Mouse (Mus musculus): ENCODE measurements around the gene Gm26602. TPM values are rescaled to one million over a fixed set of nuclear protein-coding genes. Genes with fewer than 3 reads are reported as not detected.

Gm26602 gene
- polyA plus RNA-seq, 1 experiment from 2014 or later: 18.3 TPM

DNA sequence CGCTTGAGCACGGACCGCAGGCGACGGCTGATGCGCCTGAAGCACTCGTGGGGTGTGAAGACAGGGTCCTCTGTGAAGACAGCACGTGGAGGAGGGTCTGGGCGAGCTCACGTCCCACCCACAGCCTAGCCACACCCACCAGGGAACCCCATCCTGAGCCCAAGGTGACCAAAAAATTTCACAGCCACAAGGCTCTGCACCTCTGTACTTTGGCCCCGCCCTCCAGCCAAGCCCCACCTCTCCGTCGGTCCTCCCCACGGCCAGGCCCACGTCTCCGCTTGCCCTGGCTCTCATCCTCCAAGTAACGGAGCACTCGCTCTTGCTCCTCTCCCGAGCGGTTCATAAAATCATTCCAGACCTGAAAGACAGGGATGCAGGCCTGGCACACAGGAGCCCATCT lies 1.8 kb downstream of the Gm26602 start:
- no peak overlapping the region for H3K4me3 ChIP-seq (ENCODE audit: low read length)
- no peaks in the 10 kb centered on the region for H3K9me3 ChIP-seq (ENCODE audit: control insufficient read depth, low read length)
- no peak overlapping the region for H3K9ac ChIP-seq (ENCODE audit: low read depth, low read length)
- H3K36me3 ChIP-seq (ENCODE audit: control insufficient read depth, insufficient read depth, low read length): 0 out of 2 replicates have a peak, but pooled peaks cover 7% of the 10 kb centered on the region
- no peak overlapping the region for H3K27ac ChIP-seq (ENCODE audit: low read depth, low read length)
- ATAC-seq: no peak
- WGBS: 71% methylated on average over 20 of the region's 20 CpGs
- peaks cover 33% of the 10 kb centered on the region for H3K4me1 ChIP-seq (ENCODE audit: control insufficient read depth, insufficient read depth, low read depth, low read length)
- H3K27me3 ChIP-seq (replicated peaks; ENCODE audit: control insufficient read depth, insufficient read depth, low read length): no peaks in the 10 kb centered on the region
- no peak overlapping the region for H3K4me2 ChIP-seq (ENCODE audit: low read length)

DNA sequence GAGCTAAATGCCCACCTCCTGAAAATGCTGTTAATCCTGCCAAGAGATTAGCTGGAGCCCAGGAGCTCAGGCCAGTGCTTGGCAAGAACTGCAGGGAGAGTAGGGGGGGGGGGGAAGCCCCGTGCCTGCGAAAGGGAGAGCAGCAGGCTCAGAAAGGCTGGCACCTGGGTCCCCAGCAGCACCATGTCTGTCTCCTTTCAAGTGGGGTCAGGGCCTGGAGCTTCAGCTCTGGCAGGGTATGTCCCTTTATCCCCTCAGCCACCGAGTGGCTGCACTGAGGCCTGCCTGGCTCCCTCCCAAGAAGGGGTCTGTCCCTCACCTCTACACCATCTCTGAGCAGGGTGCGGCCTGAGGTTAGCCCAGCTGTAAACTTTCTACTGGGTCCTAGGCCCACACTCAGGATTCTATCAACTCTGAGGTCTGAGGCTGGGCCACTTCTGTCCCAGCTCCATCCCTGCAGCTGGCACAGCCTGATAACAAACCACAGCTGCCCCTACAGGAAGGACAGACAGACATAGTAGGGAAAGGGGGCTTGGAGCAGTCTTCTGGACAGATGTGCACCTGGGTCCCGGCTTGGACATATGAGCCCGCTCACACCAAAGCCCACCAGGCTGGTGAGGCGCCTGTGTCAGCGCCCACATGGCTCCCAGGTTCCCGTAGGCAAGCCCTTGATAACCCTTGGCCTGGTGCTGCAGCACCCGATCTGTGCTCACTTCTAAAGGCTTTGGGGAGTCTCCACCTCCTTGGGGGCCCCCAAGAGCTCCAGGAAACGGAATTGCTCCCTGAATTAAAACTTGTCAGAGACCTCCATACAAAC lies 3.7 kb downstream of the Gm26602 start:
- no peak overlapping the region for H3K4me3 ChIP-seq (ENCODE audit: low read length)
- H3K4me2 ChIP-seq (ENCODE audit: low read length): no peak overlapping the region
- H3K27ac ChIP-seq (ENCODE audit: low read depth, low read length): no peak overlapping the region
- 0 out of 2 replicates have a peak overlapping the region, but pooled peaks have one; percentile 18 for H3K9ac ChIP-seq (ENCODE audit: low read depth, low read length)
- H3K36me3 ChIP-seq (ENCODE audit: control insufficient read depth, insufficient read depth, low read length): 0 out of 2 replicates have a peak, but pooled peaks cover 7% of the 10 kb centered on the region
- no peak for ATAC-seq
- peaks cover 18% of the 10 kb centered on the region for H3K27me3 ChIP-seq (replicated peaks; ENCODE audit: control insufficient read depth, insufficient read depth, low read length)
- no peaks in the 10 kb centered on the region for H3K9me3 ChIP-seq (ENCODE audit: control insufficient read depth, low read length)
- WGBS: 65% methylated on average over 11 of the region's 11 CpGs
- peaks cover 30% of the 10 kb centered on the region for H3K4me1 ChIP-seq (ENCODE audit: control insufficient read depth, insufficient read depth, low read depth, low read length)

DNA sequence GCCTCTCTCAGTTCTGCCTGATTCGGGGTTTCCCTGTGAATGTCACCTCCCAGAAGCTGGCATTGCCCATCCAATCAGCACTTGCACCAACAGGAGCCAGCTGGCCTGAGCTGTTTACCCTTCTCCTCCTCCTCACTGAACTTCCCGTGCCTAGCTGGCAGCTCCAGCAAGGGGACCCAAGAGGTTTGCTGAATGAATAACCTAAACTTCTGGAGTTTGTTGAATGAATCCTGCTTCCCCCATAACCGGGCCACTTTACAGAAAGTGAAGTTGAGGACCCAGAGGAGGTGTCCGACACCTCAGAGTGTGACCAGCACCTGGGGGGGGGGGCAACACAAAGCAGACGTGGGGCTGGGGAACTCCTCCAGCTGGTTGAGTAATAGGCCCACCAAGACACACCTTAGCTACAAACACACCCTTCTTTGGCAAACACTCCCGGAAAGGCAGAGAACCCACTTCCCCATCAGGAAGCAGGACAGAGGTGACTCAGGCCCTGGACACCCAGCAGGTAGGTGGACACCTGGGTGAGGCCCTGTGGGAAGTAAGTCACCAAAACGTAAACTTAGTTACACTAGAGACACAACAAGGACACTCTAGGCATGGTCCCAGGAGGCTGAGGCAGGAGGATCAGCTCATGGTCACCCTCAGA lies 4.4 kb downstream of the Gm26602 start:
- Histone ChIP-seq H3K9ac (ENCODE audit: low read depth, low read length) (no peak overlapping the region), H3K4me1 (ENCODE audit: control insufficient read depth, insufficient read depth, low read depth, low read length) (peaks cover 27% of the 10 kb centered on the region), H3K4me3 (ENCODE audit: low read length) (no peak overlapping the region), H3K27me3 (replicated peaks; ENCODE audit: control insufficient read depth, insufficient read depth, low read length) (peaks cover 24% of the 10 kb centered on the region), H3K36me3 (ENCODE audit: control insufficient read depth, insufficient read depth, low read length) (0 out of 2 replicates have a peak, but pooled peaks cover 7% of the 10 kb centered on the region), H3K27ac (ENCODE audit: low read depth, low read length) (no peak overlapping the region), H3K9me3 (ENCODE audit: control insufficient read depth, low read length) (no peaks in the 10 kb centered on the region), H3K4me2 (ENCODE audit: low read length) (no peak overlapping the region)
- 73% methylated on average over 7 of the region's 7 CpGs for WGBS
- ATAC-seq: no peak

DNA sequence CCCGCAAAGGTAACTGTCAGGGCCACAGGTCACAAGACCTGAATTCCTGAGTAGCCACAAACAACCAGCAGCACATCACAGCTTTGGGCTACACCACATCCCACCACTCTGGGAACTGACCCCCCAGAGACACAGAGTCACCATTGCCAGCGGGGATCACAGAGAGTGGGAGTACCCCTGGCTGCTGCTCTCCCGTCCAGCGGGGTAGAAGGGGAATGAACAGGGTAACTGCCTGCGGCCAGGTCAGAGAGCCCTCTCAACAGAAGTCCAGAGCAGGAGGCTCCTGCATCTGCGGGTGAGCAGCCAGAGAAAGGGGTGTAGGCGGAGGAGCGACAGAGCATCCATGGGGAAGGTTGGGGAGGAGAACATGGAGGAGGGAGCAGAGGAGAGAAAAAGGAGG lies 5.4 kb downstream of the Gm26602 start:
- WGBS: 8% methylated on average over 8 of the region's 8 CpGs
- 0 out of 2 replicates have a peak, but pooled peaks cover 2% of the 10 kb centered on the region for H3K36me3 ChIP-seq (ENCODE audit: control insufficient read depth, insufficient read depth, low read length)
- ATAC-seq: no peak
- H3K9ac ChIP-seq (ENCODE audit: low read depth, low read length): peak overlapping the region; percentile 94
- peak overlapping the region; percentile 89 for H3K4me2 ChIP-seq (ENCODE audit: low read length)
- peak overlapping the region; percentile 73 for H3K4me3 ChIP-seq (ENCODE audit: low read length)
- H3K9me3 ChIP-seq (ENCODE audit: control insufficient read depth, low read length): no peaks in the 10 kb centered on the region
- H3K27ac ChIP-seq (ENCODE audit: low read depth, low read length): peak overlapping the region; percentile 70; the same call in 1 of the 2 replicates
- H3K4me1 ChIP-seq (ENCODE audit: control insufficient read depth, insufficient read depth, low read depth, low read length): peaks cover 30% of the 10 kb centered on the region
- peaks cover 34% of the 10 kb centered on the region for H3K27me3 ChIP-seq (replicated peaks; ENCODE audit: control insufficient read depth, insufficient read depth, low read length)

DNA sequence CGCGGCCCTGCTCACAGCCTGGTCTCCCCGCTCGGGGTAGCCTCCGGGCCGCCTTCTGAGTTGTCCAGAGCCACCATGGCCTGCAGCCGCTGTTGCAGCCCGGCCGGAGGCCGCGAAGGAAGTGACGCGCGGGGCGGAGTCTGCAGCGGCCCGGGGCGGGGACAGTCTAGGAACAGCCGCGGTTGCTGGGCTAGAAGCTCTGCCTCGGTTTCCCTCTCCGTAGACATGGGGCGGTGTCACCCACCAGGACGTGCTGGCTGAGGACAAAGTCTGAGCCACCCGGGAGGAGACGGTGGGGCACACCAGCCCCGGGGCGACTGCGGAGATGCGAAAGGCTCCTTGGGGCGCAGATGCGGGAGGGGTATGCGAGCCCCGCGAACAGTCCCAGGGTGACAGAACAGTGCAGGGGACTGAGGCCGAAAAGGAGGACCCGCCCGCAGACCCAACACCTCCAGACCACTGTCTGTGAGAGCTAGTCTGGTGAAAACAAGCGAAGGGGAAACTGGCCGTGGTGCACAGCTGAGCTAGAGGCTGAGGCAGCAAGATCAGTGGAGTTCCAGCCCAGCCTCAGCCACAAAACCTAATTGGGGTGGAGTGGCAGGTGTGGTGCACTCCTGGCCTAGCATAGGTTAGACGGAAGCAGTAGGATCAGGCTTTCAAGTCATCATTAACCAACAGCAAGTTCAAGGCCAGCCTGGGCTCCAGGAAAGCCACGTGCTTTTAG lies 6.3 kb downstream of the Gm26602 start, which contains the start of gene Kiss1r:
Gene Kiss1r (plus strand): TSS at position 164 of the 724 bp plus-strand sequence.
- peak within 1 kb of the TSS; percentile 73 for H3K4me3 ChIP-seq (ENCODE audit: low read length)
- H3K9ac ChIP-seq (ENCODE audit: low read depth, low read length): peak within 1 kb of the TSS; percentile 94
- H3K27ac ChIP-seq (ENCODE audit: low read depth, low read length): peak within 1 kb of the TSS; percentile 70
- no peaks in the 10 kb centered on the region for H3K9me3 ChIP-seq (ENCODE audit: control insufficient read depth, low read length)
- WGBS: 2% methylated on average over 41 of the region's 42 CpGs
- H3K27me3 ChIP-seq (replicated peaks; ENCODE audit: control insufficient read depth, insufficient read depth, low read length): peaks cover 41% of the 10 kb centered on the region
- H3K4me1 ChIP-seq (ENCODE audit: control insufficient read depth, insufficient read depth, low read depth, low read length): peaks cover 36% of the 10 kb centered on the region
- peak within 1 kb of the TSS; percentile 89 for H3K4me2 ChIP-seq (ENCODE audit: low read length)
- H3K36me3 ChIP-seq (ENCODE audit: control insufficient read depth, insufficient read depth, low read length): 0 out of 2 replicates have a peak, but pooled peaks cover 2% of the 10 kb centered on the region
- peak; percentile 80 for ATAC-seq

DNA sequence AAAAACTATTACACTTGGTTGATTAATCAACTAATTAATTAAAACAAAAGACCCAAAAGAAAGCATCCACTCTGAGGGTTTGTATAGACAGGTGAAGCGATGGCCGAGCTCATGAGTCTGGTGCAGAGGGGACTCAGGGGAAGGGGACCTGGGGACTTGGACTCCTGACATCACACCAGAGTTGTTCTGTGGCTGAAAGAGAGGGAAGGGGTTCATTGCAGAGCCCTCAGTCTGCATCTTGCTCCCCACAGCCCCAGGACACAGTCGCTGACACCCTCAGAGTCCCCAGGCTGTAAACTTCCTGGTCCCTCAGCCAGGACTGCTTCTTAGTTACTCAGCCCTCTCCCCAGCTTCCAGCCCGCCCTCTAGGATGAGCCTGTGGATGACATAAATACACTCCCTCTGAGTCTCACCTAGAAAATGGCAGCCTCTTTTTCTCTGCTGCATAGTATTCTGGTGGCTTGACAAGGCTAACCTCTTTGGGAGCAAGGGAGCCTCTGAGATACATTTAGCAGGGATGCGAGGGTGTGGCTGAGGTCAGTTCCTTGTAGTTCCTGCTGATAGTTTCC lies 7.0 kb downstream of the Gm26602 start:
- no peaks in the 10 kb centered on the region for H3K36me3 ChIP-seq (ENCODE audit: control insufficient read depth, insufficient read depth, low read length)
- no peak for ATAC-seq
- H3K9me3 ChIP-seq (ENCODE audit: control insufficient read depth, low read length): no peaks in the 10 kb centered on the region
- H3K4me3 ChIP-seq (ENCODE audit: low read length): peak overlapping the region; percentile 73
- H3K9ac ChIP-seq (ENCODE audit: low read depth, low read length): peak overlapping the region; percentile 94
- peak overlapping the region; percentile 89 for H3K4me2 ChIP-seq (ENCODE audit: low read length)
- peaks cover 36% of the 10 kb centered on the region for H3K4me1 ChIP-seq (ENCODE audit: control insufficient read depth, insufficient read depth, low read depth, low read length)
- peaks cover 47% of the 10 kb centered on the region for H3K27me3 ChIP-seq (replicated peaks; ENCODE audit: control insufficient read depth, insufficient read depth, low read length)
- no peak overlapping the region for H3K27ac ChIP-seq (ENCODE audit: low read depth, low read length)
- 69% methylated on average over 5 of the region's 5 CpGs for WGBS

DNA sequence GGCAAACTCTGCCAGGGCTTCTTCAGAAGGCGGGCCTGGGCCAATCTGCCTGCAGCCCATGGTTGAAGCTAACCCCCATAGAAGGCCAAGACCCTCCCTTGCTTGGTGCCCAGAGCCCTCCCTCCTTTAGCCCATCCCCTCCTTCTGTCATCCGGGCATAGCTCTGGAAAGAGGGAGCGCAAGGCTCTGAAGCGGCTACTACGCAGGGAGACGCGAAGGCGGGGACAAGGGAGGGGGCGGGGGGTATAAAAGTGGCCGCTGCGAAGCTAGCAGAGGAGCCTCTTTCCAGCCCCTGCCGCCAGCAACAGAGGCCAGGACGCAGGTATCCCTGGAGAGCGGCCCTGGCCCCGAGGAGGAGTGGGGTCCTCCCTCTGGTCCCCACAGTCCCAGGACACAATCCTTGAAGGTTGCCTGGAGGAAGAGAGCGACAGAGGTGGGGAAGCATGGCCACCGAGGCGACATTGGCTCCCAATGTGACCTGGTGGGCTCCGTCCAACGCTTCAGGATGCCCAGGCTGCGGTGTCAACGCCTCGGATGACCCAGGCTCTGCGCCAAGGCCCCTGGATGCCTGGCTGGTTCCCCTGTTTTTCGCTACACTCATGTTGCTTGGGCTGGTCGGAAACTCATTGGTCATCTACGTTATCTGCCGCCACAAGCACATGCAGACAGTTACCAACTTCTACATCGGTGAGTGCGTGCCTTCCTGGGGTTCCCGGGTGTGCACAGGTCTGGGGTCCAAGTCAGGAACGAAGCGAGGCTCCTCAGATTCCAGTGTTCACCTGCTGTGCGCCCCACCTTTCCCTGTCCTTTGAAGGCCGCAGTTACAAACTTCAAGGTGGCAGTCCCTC lies 7.8 kb downstream of the Gm26602 start:
- Histone ChIP-seq H3K27me3 (replicated peaks; ENCODE audit: control insufficient read depth, insufficient read depth, low read length) (peaks cover 55% of the 10 kb centered on the region), H3K4me2 (ENCODE audit: low read length) (peak overlapping the region; percentile 24; the same call in 1 of the 2 replicates), H3K4me3 (ENCODE audit: low read length) (peak overlapping the region; percentile 7; the same call in 1 of the 2 replicates), H3K4me1 (ENCODE audit: control insufficient read depth, insufficient read depth, low read depth, low read length) (peaks cover 36% of the 10 kb centered on the region), H3K9me3 (ENCODE audit: control insufficient read depth, low read length) (no peaks in the 10 kb centered on the region), H3K9ac (ENCODE audit: low read depth, low read length) (peak overlapping the region; percentile 47), H3K27ac (ENCODE audit: low read depth, low read length) (no peak overlapping the region), H3K36me3 (ENCODE audit: control insufficient read depth, insufficient read depth, low read length) (no peaks in the 10 kb centered on the region)
- no peak for ATAC-seq
- WGBS: 4% methylated on average over 35 of the region's 35 CpGs

DNA sequence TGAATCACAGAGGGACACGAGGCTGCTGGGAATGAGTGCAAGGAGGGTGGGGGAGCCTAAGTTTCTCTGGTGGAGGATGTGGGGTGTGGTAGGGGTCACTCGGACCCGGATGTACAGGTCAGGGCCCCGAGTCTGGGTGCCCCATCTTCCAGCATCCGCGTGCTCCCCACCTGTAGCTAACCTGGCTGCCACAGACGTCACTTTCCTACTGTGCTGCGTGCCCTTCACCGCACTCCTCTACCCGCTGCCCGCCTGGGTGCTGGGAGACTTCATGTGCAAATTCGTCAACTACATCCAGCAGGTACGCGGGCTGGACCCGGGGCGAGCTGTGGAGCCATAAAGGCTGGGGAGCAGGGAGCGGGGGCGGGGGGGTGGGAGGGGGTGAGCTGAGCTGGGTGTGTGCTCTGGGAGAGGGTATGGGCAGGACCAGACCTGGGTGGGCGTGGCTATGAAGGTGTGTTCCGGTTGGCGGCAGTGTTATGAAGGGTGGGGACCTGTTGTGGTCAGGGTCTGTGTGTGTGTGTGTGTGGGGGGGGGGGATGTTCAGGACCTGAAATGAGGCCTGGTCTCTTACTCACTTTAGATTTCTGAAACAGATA lies 8.7 kb downstream of the Gm26602 start:
- WGBS: 3% methylated on average over 18 of the region's 21 CpGs
- no peak overlapping the region for H3K27ac ChIP-seq (ENCODE audit: low read depth, low read length)
- no peaks in the 10 kb centered on the region for H3K9me3 ChIP-seq (ENCODE audit: control insufficient read depth, low read length)
- H3K4me2 ChIP-seq (ENCODE audit: low read length): no peak overlapping the region
- no peaks in the 10 kb centered on the region for H3K36me3 ChIP-seq (ENCODE audit: control insufficient read depth, insufficient read depth, low read length)
- no peak overlapping the region for H3K4me3 ChIP-seq (ENCODE audit: low read length)
- no peak for ATAC-seq
- H3K27me3 ChIP-seq (replicated peaks; ENCODE audit: control insufficient read depth, insufficient read depth, low read length): peaks cover 56% of the 10 kb centered on the region
- H3K4me1 ChIP-seq (ENCODE audit: control insufficient read depth, insufficient read depth, low read depth, low read length): peaks cover 31% of the 10 kb centered on the region
- no peak overlapping the region for H3K9ac ChIP-seq (ENCODE audit: low read depth, low read length)

Data from hindbrain, embryonic 16.5 days (tissue).